Mouse (Mus musculus): Measurements from ENCODE around the gene Pnkp.

Gene Pnkp

DNA sequence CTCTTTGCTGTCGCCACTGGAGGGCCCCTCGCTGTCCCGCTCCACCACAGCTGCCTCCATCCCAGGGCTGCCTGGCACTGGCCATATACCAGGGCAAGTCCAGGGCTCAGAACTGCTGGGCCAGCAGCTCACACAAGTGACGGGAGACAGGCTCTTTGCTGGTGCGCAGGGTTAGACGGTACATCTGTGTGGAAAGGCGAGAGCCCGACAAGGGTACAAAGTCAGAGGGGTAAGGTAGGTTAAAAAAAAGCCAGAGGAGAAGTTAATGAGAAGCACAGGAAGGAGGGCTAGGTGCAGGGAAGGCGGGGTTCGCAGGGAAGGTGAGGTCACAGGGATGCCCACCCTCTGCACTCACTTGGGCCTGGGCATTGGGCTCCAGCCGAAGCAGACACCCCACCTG is 43.7 kb downstream of the Pnkp start:
- DNase-seq (ENCODE audit: low spot score in 2 of 2) = no peak

DNA sequence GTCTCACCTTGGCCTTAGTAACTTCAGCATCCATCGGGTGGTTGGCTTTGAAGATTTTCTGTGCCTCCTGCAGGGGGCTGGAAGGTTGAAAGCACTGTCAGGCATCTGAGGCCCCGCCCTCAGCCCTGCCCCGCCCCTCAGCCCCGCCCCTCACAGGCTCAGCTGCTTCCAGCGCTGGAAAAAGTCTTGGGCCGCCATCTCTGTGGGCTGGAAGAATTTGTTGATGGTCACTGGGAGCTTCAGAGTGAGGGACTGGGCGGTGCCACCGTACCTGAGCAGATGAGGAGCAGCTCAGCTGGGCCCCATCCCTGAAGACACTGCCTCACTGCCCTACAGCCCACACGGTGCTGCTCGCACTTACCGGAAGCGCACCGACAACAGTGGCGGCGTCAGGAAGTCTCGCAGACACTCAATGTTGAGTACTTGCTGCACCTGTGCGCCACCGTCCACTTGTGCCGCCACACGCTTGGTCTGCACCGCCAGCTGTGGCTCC is 44.3 kb downstream of the Pnkp start:
- no peak for DNase-seq (ENCODE audit: low spot score in 2 of 2)

DNA sequence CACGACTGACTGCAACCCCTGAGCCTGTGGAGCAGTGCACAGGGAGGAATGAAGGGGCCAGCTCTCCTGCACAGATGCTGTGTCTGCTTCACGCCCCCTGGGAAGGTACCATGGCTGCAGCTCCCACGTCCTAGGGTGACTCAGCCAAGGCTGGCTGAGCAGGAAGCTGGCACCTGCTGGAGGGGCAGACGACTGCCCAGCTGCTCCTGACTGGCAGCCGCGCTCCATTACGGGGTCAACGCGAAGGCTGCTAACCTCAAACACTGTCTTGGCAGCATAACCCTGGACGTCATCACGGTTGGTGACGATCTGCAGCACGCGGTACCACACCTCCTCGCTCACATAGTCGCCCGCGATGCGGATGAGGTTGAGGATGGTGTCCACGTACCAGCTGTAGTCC is 48.5 kb downstream of the Pnkp start:
- no peak for DNase-seq (ENCODE audit: low spot score in 2 of 2)

DNA sequence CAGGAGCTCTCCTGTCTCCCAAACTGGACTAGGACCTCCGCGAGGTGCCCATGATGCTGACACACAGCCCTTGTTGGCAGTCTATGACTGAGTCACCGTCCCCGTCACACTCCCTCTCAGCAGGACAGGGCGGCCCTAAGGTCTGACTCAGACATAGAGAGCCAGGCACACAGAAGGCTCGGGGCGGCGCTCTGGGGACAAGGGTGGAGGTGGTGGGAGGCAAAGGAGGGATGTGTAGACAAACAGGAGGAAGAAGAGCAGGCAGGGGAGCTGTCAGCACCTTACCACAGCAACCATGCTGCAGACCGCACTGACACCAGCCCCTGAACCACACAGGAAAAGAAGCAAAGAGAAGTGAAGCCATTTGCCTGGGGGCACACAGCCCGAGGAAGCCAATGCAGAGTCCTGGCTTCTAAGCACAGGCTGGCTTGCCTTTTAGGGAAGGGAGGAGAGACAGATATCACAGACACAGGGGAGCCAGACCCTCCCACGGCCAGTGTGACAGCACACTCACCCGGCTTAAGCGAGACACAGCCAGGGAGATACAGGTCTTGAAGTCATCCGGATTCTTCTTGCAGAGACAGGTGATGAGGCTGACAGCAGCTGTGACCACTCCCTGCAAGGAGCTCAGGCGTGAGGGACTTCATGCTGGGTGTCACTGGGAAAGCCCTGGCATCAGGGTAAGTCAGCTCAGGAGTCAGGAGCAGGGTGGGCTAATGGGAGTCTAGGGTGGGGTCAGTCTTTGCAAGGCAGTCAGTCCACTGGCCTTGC is 52.0 kb downstream of the Pnkp start:
- DNase-seq (ENCODE audit: low spot score in 2 of 2) = no peak

All from heart, adult 9 months (tissue).